Mouse (Mus musculus) 3134 (cell line): Measurements from ENCODE around the gene Eif3b.

ENCODE experiments used
- DNase-seq: peaks from one replicate; pipeline ENCODE4 v3.0.0-alpha.2; 2011; ENCODE audit warnings: low spot score; ENCODE audit not compliant: insufficient read length; ENCODE audit errors: extremely low read depth

Eif3b gene

DNA sequence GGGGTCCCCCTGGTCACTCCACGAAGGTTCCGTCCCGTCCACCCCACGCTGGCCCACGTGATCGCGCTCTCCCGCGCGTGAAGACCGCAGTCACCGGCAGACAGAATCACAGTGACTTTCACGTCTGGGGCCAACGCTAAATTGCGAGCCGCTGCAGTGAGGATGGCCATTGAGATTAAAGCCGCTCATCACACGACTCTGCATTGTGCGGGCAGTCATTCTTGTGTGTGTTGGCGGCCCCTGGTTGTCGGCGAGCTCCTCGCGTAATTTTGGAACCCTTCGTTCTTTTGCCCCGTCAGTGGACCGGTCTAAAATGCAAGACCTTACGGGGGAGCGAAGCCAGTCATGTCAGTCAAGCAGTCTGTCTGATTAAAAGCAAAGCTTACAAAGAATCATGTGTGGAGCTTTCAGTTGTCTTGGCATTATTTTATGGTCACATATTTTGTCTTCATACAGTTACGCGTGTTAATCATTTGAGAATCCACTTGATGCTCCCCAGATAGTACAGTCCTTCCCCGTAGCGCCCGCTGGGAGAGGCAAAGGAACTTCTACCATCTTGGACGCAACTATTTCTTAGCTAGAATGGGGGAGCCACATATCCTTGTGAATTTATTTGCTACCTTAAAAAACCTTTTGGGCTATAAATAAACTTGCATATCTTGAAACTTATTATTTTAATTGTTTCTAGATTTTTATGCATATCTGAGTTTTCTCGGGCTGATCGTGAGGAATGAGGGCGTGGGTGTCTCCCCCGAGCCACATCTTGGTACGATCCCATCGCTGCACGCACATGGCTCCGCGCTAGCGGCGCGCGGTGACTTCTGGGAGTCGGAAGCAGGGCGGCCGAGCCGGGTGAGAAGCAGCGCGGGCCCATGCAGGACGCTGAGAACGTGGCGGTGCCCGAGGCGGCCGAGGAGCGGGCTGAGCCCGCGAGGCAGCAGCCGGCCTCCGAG, at the start of gene Eif3b:
Gene Eif3b, plus strand, starts transcription at position 840 of the 953 bp plus-strand sequence.
- DNase-seq: peak; percentile 90

DNA sequence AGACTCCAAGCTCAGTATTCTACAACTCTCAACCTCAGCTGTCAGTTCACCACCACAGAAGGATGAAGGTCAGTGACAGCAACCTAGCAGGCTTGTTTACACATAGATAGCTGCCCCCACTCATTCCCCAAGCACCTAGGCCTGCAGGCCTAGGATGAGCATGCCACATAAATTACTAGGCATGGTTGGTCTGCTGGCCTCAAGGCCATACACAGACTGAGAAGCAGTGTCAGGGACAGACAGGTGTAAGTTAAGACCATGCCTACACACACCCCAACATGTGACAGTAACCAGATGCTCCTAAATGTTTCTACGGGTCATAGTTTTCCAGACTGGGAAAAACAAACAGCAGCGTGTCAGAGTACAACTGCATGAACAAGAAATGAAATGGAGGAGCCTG, 49.7 kb upstream of the Eif3b start:
- no peak for DNase-seq

DNA sequence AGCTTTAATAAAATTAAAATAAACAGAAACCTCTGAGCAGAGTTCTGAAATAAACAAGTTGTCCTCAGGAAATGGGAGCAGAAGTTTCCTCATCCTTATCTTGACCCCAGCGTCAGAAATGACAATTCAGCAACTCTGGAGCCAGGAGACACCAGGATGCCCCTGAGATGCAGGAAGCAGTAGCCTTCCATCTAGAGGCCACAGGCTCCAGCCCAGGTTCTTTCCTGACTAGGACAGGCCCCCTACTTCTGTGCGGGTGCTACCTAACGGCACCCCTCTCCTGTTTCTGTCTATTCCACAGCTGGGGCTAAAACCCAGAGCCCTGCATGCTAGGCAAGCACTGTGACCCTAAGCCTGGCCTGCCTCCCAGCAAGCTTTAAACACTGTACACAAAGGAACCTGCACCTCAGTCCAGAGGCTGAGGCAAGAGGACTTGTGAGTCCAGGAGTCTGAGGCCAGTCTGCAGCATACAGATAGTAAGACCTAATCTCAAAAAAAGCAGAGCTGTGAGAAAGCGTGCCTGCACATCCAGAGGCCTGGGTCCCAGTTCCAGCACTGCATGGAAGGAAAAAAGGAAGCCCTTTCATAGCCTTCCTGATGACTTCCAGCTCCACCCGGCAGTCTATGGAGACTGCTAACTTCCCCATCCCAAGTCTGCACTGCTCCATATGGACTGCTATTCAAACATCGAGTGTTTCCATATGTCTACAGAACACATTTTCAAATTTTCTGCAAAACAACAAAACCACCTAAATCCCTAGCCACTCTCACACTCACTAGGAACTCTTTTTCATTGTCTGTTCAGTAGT, 48.5 kb upstream of the Eif3b start:
- no peak for DNase-seq

DNA sequence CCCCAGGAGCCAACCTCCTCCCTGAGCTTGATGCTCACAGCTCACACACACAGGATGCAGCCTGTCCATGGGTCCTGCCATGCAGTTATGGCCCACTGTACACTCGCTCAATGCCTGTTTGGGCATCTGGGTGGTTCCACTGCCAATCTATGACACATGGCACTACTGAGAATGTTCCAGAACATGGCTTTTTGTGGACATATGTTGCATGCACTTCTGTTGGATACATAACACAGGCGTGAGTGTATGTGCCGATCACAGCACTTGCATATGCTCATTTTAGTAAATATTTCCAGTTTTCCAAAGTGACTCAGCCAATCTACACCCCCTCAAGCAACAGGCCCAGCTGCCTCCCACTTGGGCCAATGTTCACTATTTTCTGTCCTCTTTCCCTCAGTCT, 47.5 kb upstream of the Eif3b start:
- DNase-seq: no peak

DNA sequence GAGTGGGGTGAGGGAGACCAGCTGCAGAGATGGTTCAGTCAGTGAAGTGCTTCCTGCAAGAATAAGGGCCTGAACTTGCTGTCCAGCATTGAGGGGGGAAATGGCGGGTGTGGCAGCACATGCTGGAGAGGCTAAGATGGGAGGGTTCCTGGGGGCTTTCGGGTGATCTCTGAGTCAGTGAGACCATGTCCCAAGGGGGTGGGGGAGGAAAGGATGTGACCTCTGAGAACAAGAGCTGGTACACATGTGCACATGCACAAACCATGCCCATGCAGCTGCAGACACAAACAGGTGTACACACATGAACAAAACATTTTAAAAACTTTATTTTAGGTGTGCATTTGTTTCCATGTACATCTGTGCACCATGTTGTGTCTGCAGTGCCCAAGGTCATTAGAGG, 45.4 kb upstream of the Eif3b start:
- no peak for DNase-seq

DNA sequence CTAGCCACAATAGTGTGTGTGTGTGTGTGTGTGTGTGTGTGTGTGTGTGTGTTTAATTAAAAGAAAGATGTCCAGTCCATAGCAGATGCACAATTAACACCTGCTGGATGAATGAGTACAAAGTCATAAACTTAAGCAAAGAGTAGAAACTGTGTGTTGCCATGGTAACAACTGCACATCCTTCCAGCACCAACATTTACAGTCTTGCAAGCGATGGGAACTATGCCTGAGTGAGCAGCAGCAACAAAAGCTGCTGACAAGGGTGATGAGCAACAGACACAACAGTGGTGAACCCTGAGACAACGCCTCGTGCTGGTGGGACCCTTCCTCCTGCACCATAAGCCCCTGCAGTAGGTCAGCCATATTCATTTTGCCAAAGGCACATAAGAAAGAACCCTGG, 44.9 kb upstream of the Eif3b start:
- DNase-seq: no peak

DNA sequence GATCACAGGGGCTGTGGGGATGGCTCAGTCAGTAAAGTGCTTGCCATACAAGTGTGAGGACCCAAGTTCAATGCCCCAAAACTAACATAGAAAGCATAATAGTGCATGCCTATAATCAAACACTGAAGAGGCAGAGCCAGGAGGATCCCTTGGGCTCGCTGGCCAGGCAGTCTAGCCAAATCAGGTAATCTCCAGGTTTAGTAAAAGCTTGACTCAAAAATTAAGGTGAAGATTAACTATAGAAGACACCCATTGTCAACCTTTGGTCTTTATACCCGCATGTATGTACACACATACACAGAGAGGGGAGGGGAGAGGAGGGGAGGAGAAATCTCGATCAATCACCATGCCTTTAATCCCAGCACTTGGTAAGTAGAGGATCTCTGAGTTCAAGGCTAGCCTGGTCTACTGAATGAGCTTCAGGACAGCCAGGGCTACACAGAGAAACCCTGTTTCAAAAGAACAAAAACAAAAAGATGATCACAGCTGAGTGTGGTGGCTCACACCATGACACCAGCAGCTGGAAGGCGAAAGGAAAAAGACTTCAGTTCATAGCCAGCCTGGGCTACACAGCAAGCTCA, 43.8 kb upstream of the Eif3b start:
- no peak for DNase-seq

DNA sequence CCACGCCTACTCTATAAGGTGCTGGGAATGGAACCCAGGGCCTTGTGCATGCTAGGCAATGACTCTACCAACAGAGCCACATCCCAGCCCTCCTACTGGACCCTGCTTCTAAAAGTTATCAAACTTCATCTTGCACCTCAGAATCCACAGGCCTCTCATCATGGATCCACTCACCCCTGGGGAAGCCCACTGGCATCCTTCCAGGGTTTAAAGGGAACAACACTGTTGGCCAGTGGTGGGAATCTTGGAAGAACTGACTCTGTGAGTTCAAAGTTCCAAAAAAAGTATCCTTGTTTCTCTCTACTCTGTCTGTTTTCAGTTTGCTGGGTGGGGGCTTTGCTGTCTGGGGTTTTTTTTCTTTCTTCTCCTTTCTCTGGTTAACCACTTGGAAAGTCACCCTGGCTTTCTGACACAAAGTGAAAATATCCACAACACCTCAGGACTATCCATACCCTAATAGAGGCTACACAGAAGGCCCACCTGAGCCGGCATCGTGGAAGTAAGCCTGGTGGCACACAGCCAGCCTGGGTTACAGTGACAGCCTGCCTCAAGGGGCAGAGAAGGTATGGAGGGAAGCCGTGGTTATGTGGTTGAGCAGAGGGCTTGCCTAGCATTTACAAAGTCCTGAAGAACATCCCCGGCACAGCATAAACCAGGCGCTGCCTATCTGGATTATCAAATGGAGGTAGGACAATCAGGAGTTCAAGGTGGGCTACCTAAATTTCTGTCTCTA, 40.8 kb upstream of the Eif3b start:
- DNase-seq: no peak

DNA sequence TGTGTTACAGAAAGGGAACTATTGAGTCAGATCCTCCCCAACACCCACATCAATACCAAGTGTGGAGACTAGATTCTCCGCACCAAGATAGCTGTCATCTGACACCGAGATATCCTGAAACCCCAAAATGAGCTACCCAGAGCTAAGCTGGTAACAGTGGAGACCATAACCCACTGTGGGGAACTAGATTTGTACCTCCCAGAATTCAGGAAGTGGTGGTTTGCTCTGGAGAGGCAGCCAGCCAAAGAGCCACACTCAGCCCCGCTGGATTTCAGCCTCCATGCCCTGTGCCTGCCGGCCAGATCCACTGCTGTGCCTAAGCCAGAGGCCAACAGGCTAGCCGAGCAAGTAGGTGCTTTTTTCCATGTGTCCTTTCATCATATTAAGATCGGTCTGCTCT, 39.8 kb upstream of the Eif3b start:
- DNase-seq: no peak

DNA sequence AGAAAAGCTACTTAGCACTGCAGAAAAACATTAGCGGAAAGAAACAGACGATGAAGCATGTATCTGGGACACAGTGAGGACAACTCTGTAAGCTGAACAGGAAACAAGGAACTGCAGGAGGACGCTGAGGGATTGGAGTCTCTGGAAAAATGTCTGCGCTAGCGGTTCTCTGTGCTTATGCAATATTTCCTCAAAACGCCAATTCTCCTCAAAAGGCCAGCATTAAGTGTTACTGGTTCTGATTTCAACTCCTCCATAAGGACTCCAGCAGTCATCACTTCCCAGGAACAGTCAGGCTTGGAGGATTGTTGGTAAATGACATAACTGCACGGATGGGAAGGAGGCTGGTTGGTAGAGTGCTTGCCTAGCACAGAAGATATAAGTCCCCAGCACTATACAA, 38.0 kb upstream of the Eif3b start:
- no peak for DNase-seq

DNA sequence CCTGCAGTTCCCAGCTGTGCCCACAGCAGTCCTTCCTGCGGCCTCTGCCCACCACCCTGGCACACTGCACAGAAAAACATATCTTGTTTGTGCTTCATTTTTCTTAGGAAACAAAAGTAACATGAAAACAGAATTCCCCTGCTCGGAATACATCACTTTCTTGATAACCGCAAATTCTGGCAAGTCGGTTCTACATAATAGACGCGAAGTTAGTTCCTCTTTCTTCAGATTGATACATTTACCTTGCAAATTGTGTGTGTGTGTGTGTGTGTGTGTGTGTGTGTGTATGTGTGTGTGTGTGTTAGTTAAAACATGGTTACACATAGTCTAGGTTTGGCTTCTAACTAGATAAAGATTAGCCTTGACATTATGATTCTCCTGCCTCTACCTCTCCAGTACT, 36.4 kb upstream of the Eif3b start:
- no peak for DNase-seq

DNA sequence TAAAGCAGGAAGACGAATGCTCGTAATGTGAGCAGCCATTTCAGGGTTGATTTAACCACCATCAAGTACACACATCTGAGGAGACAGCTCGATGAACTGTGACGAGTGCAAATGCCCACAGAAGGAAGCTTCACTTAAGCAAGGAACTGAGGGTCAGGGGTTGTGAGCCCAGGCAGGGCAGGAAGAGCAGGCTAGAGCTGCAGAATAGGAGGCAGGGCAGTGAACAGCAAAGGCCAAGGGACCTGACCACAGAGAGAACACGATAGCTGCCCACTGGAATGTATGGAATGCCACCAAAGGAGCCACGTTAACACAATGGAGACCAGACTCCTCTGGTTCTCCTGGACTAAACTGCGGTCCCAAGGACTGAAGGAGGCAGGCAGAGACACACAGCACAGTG, 35.6 kb upstream of the Eif3b start:
- DNase-seq: peak; percentile 77

DNA sequence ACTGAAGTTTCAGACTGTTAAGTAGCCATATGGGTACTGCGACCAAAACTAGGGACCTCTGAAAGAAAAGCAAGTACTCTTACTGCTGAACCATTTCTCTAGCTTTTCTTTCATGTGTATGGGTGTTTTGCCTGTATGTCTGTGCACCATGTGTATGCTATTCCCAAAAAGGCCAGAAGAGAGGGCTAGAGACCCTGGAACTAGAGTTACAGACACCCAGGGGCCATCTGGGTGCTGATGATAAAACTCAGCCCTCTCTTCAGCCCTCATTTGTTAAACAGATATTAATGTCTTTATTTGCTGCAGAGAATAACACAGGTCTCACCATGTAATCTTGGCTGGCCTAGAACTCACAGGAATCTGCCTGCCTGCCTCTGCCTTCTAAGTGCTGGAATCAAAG, 34.7 kb upstream of the Eif3b start:
- DNase-seq: no peak

DNA sequence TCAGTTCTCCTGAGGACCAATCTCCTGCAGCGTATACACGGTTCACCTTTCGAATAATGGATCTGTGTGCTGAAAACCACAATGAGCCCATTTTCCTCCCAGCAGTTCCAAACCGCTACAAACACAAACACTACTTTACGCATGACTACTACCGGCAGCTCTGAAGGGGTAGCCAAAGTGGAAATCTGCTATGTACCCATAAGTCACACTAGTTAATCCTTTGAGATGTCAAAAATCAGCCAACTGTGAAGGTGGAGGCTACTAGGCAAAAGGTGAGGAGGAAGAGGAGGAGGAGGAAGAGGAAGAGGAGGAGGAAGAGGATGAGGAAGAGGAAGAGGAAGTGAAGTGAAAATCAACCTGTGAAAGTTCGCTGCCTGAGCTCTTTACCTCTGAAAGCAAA, 31.9 kb upstream of the Eif3b start:
- DNase-seq: no peak

DNA sequence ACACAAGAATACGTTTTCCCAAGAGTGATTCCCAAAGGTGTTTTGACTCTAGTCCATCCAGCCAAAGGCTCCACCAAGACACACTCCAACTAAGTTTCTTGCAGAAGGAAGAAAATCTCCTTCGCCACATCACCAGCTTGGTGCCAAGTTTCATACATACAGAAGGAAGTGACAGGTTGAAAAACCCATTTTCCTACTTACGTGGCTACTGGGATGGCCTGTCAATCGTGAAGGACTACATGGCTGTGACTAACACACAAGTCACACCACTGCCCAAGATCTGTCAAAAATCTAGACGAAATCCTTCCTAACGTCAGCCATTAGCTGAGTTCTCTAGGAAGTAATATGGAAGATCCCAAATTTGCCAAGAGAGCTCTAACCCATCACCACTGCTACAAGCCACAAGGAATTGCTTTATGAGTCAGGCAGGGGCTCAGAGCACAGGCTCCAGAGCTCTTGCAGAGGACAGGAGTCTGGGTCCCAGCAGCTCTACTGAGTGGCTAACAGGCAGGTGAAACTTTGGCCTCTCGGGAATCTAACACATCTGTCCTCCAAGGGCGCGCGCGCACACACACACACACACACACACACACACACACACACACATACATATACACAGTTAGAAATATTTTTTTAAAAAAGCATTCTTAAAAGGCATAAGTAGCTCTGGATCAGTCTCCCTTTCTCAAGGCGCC, 31.2 kb upstream of the Eif3b start:
- DNase-seq: peak; percentile 41

DNA sequence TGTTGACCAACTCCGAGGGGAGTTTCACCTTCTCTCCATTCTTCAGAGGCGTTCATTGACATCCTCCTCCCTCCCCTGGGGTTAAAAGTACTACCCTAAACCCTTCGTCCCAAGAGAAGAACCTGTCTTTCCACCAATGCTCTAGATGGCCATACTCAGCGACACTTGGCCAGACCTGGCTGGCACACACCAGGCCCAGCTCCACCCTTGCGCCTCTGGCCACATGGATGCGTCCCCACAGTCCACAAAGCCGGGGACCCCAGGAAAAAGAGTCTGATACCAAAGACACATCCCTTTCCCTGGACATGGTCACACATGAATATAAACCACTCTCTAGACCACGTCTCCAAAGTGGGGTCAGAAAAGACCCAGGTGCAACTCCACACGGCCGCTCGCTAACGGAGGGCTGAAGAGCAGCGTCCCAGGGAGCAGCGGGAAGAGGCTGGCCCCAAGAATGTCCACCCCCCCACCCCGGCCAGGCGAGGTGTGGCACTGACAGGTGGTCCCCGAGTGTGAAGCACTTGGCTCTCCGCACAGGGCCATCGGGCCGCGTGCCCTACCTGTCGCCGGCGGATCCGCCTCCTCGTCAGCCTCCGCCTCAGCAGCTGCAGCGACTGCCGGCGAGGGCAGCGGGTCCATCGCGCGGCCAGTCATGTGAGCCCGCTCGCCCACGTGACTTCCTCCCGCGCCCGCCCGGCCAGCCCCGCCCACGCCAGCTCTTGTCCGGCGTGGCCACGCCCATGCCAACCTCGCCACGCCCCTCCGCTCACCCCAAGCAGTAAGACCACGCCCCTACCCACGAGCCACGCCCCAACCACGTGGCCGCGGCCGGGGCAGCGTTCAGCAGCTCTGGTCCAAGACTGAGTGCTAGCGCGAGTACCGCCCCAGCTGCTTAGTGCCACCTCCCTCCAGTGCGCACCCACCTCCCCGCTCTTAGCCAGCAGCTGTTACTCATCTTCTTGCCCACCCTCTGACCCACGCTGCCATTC, 30.2 kb upstream of the Eif3b start, which contains the start of gene Snx8:
Gene Snx8, minus strand, starts transcription at position 675 of the 989 bp plus-strand sequence.
- peak; percentile 98 for DNase-seq

DNA sequence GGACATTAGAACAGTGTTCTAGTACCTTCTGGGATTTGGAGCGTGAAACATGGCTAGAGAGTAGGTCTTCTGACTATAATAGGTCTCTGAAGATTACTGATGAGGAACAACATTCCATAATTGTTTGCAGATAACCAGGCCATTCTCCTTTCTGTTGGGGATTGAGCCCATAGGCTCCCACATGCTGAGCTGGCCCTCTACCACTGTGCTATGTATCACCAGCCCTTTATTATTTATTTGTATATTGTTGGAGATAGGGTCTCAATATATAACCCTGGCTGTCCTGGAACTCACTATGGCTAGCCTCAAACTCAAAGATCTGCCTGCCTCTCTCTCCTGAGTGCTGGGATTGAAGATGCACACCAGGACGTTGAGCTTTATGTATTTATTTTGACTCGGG, 29.5 kb upstream of the Eif3b start:
- no peak for DNase-seq

DNA sequence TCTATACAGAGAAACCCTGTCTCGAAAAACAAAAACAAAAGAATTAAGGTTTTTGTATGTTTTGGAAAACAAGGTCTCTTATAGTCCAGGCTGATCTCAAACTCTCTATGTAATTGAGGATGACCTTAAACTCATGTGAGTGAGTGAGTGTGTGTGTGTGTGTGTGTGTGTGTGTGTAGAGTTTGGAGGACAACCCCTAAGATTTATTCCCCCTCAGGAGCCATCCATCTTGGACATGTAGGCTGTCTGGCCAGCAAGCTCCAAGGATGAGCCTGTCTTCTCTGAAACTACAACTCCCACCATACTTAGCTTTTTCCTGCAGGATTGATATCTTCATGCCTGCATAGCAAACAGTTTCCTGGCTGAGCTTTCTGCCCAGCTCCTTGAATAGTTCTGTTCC, 27.7 kb upstream of the Eif3b start:
- no peak for DNase-seq

DNA sequence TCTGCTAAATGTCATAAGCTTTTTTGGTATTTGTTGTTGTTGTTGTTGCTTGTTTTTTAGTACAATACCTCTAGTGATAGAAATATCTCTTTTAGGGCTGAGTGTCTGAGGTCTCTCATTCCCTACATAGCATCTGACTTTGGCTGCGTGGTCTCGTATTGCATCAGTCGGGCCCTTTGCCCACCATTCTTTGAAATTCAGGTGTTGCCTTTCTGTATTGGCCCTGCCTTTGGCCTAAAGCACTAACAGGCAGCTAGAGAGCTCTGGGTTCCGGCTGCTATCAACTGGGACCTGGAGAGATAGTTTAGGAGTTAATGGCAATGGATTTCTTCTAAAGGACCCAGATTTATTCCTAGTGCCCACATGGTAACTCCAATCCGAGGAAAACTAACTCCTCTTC, 27.1 kb upstream of the Eif3b start:
- no peak for DNase-seq
